Mouse (Mus musculus): ENCODE data around the gene Mcm3. TPM values are rescaled to one million over a fixed set of nuclear protein-coding genes. Genes with fewer than 3 reads are reported as not detected.
A peak's percentile ranks its signal among the peaks of the same experiment; 100 is the strongest.
"Not testable (repeated sequence)": the region's sequence is repeated elsewhere in the genome, so short reads cannot be mapped to it uniquely, and the experiment has no call there.

Gene Mcm3
- polyA plus RNA-seq, 1 experiment from 2014 or later: 23.9 TPM

- peak; percentile 51; the same call in 1 of the 2 replicates for ATAC-seq (ENCODE audit: low read depth)
- Histone ChIP-seq H3K27ac (replicated peaks) (0 out of 2 replicates have a peak overlapping the region, but pooled peaks have one; percentile 16), H3K4me1 (replicated peaks) (no peaks in the 10 kb centered on the region), H3K9me3 (no peaks in the 10 kb centered on the region), H3K36me3 (peaks cover 18% of the 10 kb centered on the region; the same call in 1 of the 2 replicates), H3K9ac (no peak overlapping the region), H3K4me3 (no peak overlapping the region), H3K27me3 (no peaks in the 10 kb centered on the region), H3K4me2 (no peak overlapping the region)
- WGBS: 97% methylated on average over 2 of the region's 2 CpGs
Measured at GRCm38 (mm10) chr1:20801275-20801674, 18.8 kb downstream of the Mcm3 start.

GRCm38 (mm10) chr1:20795178-20795577 is 24.9 kb downstream of the Mcm3 start:
- 95% methylated on average over 5 of the region's 5 CpGs for WGBS
- no peaks in the 10 kb centered on the region for H3K27me3 ChIP-seq
- no peak overlapping the region for H3K4me2 ChIP-seq
- no peaks in the 10 kb centered on the region for H3K9me3 ChIP-seq
- no peak overlapping the region for H3K27ac ChIP-seq (replicated peaks)
- no peak overlapping the region for H3K4me3 ChIP-seq
- H3K36me3 ChIP-seq: no peaks in the 10 kb centered on the region
- H3K4me1 ChIP-seq (replicated peaks): no peaks in the 10 kb centered on the region
- no peak overlapping the region for H3K9ac ChIP-seq
- ATAC-seq (ENCODE audit: low read depth): no peak

- 94% methylated on average over 4 of the region's 4 CpGs for WGBS
- no peak for ATAC-seq (ENCODE audit: low read depth)
Measured at GRCm38 (mm10) chr1:20794760-20795159, 25.4 kb downstream of the Mcm3 start.

GRCm38 (mm10) chr1:20791414-20791813 is 28.7 kb downstream of the Mcm3 start:
- Histone ChIP-seq H3K9me3 (no peaks in the 10 kb centered on the region), H3K9ac (no peak overlapping the region), H3K27ac (replicated peaks) (no peak overlapping the region), H3K4me1 (replicated peaks) (no peaks in the 10 kb centered on the region), H3K4me3 (no peak overlapping the region), H3K4me2 (no peak overlapping the region), H3K27me3 (no peaks in the 10 kb centered on the region), H3K36me3 (no peaks in the 10 kb centered on the region)
- 81% methylated on average over 7 of the region's 7 CpGs for WGBS
- no peak for ATAC-seq (ENCODE audit: low read depth)

More at GRCm38 (mm10) chr1:20794760-20795159, 25.4 kb downstream of the Mcm3 start:
- no peak overlapping the region for H3K4me2 ChIP-seq
- no peaks in the 10 kb centered on the region for H3K27me3 ChIP-seq
- H3K27ac ChIP-seq (replicated peaks): no peak overlapping the region
- no peak overlapping the region for H3K9ac ChIP-seq
- H3K4me1 ChIP-seq (replicated peaks): no peaks in the 10 kb centered on the region
- H3K4me3 ChIP-seq: no peak overlapping the region
- no peaks in the 10 kb centered on the region for H3K36me3 ChIP-seq
- H3K9me3 ChIP-seq: no peaks in the 10 kb centered on the region

- not testable (repeated sequence) for H3K27ac ChIP-seq (replicated peaks); H3K9me3 ChIP-seq; H3K9ac ChIP-seq; H3K4me3 ChIP-seq; H3K36me3 ChIP-seq; ATAC-seq (ENCODE audit: low read depth); H3K27me3 ChIP-seq; H3K4me2 ChIP-seq; H3K4me1 ChIP-seq (replicated peaks)
- no CpG with 5 or more reads among the region's 1 CpGs for WGBS
Measured at GRCm38 (mm10) chr1:20790517-20790916, 29.6 kb downstream of the Mcm3 start, which contains the start of gene Il17f. Il17f (minus strand) TSS chr1:20790617.

DNA sequence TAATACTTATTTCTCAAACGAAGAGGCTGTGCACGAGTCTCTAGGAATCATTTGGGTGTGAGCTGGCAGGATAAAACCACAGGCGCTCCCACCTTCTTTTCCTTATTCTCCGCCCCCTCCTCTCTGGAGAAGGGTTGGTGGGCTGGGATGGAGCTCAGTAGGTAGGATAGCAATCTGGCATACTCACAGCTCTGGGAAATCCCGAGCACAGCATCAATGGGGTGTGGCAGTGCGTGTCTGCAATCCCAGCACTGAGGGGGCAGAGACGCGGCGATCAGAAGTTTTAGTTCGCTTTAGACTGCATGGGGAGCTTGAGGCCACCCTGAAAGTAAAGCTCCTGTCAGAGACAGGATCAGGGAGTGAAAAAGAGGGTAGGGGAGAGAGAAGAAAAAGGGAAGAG is 31.7 kb downstream of the Mcm3 start:
- no peaks in the 10 kb centered on the region for H3K4me1 ChIP-seq (replicated peaks)
- H3K27ac ChIP-seq (replicated peaks): no peak overlapping the region
- no peak overlapping the region for H3K4me2 ChIP-seq
- WGBS: 52% methylated on average over 10 of the region's 10 CpGs
- no peak for ATAC-seq (ENCODE audit: low read depth)
- no peaks in the 10 kb centered on the region for H3K9me3 ChIP-seq
- no peak overlapping the region for H3K9ac ChIP-seq
- H3K36me3 ChIP-seq: no peaks in the 10 kb centered on the region
- no peak overlapping the region for H3K4me3 ChIP-seq
- no peaks in the 10 kb centered on the region for H3K27me3 ChIP-seq

DNA sequence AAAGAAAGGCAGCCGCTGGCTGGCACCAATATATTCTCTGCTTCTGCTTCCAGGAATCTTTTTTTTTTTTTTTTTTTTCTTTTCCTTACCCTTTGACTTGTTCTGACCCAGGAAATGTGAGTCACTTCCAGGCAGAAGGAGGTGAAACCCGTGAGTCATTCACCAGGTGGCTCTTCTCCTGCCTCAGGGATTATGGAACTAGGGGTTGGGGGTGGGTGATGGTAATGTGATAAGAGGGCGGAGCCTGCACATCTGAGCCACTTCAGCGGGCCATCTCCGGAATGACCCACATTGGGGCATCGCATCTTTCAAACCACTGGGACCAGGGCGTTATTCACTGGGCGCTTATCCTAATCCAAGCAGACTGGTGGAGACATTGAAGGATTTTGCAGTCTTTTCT is 33.1 kb downstream of the Mcm3 start:
- H3K9ac ChIP-seq: no peak overlapping the region
- no peak overlapping the region for H3K27ac ChIP-seq (replicated peaks)
- 53% methylated on average over 8 of the region's 8 CpGs for WGBS
- H3K9me3 ChIP-seq: no peaks in the 10 kb centered on the region
- no peaks in the 10 kb centered on the region for H3K4me1 ChIP-seq (replicated peaks)
- no peak for ATAC-seq (ENCODE audit: low read depth)
- no peak overlapping the region for H3K4me2 ChIP-seq
- H3K4me3 ChIP-seq: no peak overlapping the region
- no peaks in the 10 kb centered on the region for H3K36me3 ChIP-seq
- H3K27me3 ChIP-seq: no peaks in the 10 kb centered on the region

GRCm38 (mm10) chr1:20778366-20778765 is 41.7 kb downstream of the Mcm3 start:
- Histone ChIP-seq H3K4me3 (no peak overlapping the region), H3K4me1 (replicated peaks) (no peaks in the 10 kb centered on the region), H3K27me3 (no peaks in the 10 kb centered on the region), H3K36me3 (no peaks in the 10 kb centered on the region), H3K4me2 (no peak overlapping the region), H3K27ac (replicated peaks) (no peak overlapping the region), H3K9ac (no peak overlapping the region), H3K9me3 (no peaks in the 10 kb centered on the region)
- 73% methylated on average over 2 of the region's 2 CpGs for WGBS
- ATAC-seq (ENCODE audit: low read depth): no peak

DNA sequence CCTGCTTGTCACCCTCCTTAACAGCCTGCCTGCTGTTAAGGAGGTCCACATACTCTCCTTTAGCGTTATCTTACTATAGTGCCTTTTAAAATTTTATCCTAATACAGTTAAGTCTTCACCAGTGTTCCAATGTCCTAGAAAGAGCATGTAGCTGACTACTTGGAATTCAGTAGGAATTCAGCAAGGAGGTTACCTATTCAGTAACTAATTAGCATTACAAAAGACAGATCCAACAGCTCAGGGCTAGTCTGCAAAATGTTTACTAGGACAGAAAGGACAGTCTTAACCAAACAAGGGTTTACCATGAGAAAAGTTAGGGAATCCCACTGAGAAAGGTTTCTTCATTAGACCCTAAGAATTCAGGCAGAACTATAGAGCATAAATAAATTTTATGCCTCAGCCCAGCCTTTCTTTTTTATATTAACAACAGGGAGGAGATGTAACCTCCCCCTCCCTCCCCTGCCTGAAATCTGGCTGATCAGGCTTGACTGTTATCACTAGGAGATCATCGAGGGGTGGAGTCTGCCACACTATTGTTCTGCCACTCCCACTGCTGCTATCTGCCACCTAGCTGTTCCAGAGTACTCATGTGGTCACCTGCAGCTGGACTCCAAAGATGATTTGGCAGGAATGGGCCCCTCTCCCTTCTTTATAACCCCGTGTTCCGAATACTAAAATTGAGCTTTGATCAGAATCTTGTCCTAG is 45.9 kb downstream of the Mcm3 start:
- H3K27me3 ChIP-seq; H3K36me3 ChIP-seq; H3K4me3 ChIP-seq; H3K9ac ChIP-seq; H3K4me2 ChIP-seq; H3K4me1 ChIP-seq (replicated peaks); H3K9me3 ChIP-seq; ATAC-seq (ENCODE audit: low read depth); H3K27ac ChIP-seq (replicated peaks): not testable (repeated sequence)
- 83% methylated on average over 4 of the region's 4 CpGs for WGBS

DNA sequence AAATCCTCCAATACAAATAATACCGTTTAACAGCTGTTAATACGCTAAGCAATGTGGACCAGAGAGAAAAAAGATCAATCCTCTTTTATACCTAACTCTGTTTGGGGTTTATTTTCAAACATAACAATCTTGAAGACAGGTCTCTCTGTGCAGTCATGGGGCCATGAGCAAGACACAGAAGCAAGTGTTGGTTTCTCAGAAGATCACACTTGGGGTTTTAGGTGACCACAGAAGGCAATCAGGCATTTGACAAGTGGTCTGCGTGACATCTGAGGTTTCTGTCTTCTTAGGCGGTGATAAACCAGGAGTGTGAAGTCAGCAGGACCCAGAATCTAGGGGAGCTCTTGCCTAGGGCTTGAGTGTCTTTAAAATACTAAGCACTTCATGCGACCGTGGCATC is 53.6 kb downstream of the Mcm3 start:
- Histone ChIP-seq H3K27ac (replicated peaks) (no peak overlapping the region), H3K9ac (no peak overlapping the region), H3K4me1 (replicated peaks) (peaks cover 1% of the 10 kb centered on the region; the same call in 1 of the 2 replicates), H3K9me3 (no peaks in the 10 kb centered on the region), H3K4me3 (no peak overlapping the region), H3K4me2 (no peak overlapping the region), H3K27me3 (no peaks in the 10 kb centered on the region), H3K36me3 (no peaks in the 10 kb centered on the region)
- ATAC-seq (ENCODE audit: low read depth): no peak
- WGBS: 87% methylated on average over 6 of the region's 6 CpGs

GRCm38 (mm10) chr1:20761411-20761810 is 58.7 kb downstream of the Mcm3 start:
- H3K9me3 ChIP-seq: no peaks in the 10 kb centered on the region
- no peak overlapping the region for H3K4me3 ChIP-seq
- no peak overlapping the region for H3K4me2 ChIP-seq
- H3K4me1 ChIP-seq (replicated peaks): peaks cover 6% of the 10 kb centered on the region; the same call in 1 of the 2 replicates
- no peak overlapping the region for H3K27ac ChIP-seq (replicated peaks)
- H3K36me3 ChIP-seq: no peaks in the 10 kb centered on the region
- ATAC-seq (ENCODE audit: low read depth): no peak
- no peak overlapping the region for H3K9ac ChIP-seq
- WGBS: 32% methylated on average over 4 of the region's 4 CpGs
- H3K27me3 ChIP-seq: no peaks in the 10 kb centered on the region

- Histone ChIP-seq H3K9ac (no peak overlapping the region), H3K27me3 (no peaks in the 10 kb centered on the region), H3K27ac (replicated peaks) (no peak overlapping the region), H3K4me2 (no peak overlapping the region), H3K4me1 (replicated peaks) (peaks cover 6% of the 10 kb centered on the region; the same call in 1 of the 2 replicates), H3K36me3 (no peaks in the 10 kb centered on the region), H3K4me3 (no peak overlapping the region), H3K9me3 (no peaks in the 10 kb centered on the region)
- 85% methylated on average over 5 of the region's 5 CpGs for WGBS
- no peak for ATAC-seq (ENCODE audit: low read depth)
Measured at GRCm38 (mm10) chr1:20760331-20760730, 59.8 kb downstream of the Mcm3 start.

GRCm38 (mm10) chr1:20759799-20760198 is 60.3 kb downstream of the Mcm3 start:
- no peak overlapping the region for H3K4me2 ChIP-seq
- no peak overlapping the region for H3K27ac ChIP-seq (replicated peaks)
- H3K9ac ChIP-seq: no peak overlapping the region
- no peak overlapping the region for H3K4me3 ChIP-seq
- WGBS: 88% methylated on average over 10 of the region's 10 CpGs
- no peaks in the 10 kb centered on the region for H3K9me3 ChIP-seq
- no peak for ATAC-seq (ENCODE audit: low read depth)
- no peaks in the 10 kb centered on the region for H3K36me3 ChIP-seq
- H3K4me1 ChIP-seq (replicated peaks): peaks cover 6% of the 10 kb centered on the region; the same call in 1 of the 2 replicates
- no peaks in the 10 kb centered on the region for H3K27me3 ChIP-seq
